Mouse (Mus musculus): ENCODE measurements around the gene 1700010B08Rik. TPM values are rescaled to one million over a fixed set of nuclear protein-coding genes. Genes with fewer than 3 reads are reported as not detected.

1700010B08Rik gene
- total and polyA plus RNA-seq, 2 experiments from 2014 or later, result not detected

GRCm38 (mm10) chr2:173712656-173713055 is 6.6 kb upstream of the 1700010B08Rik start:
- no peak overlapping the region for H3K4me2 ChIP-seq (ENCODE audit: low read depth, low read length, poor library complexity, severe bottlenecking)
- H3K9ac ChIP-seq (replicated peaks; ENCODE audit: low read length, poor library complexity, severe bottlenecking), result no peak overlapping the region
- no peaks in the 10 kb centered on the region for H3K4me1 ChIP-seq (ENCODE audit: insufficient read depth, low read length)
- no peak for DNase-seq (ENCODE audit: low spot score)
- H3K36me3 ChIP-seq (ENCODE audit: insufficient read depth, low read length), result no peaks in the 10 kb centered on the region
- no peak for TF ChIP-seq CTCF (IDR thresholded peaks at IDR 0.05)
- ATAC-seq (ENCODE audit: low FRiP score), result no peak
- H3K27me3 ChIP-seq (ENCODE audit: insufficient read depth, low read length), result no peaks in the 10 kb centered on the region
- H3K4me3 ChIP-seq (ENCODE audit: low read depth, low read length), result no peak overlapping the region
- WGBS, result 58% methylated on average over 10 of the region's 10 CpGs
- H3K9me3 ChIP-seq (ENCODE audit: low read length), result no peaks in the 10 kb centered on the region
- no peak overlapping the region for H3K27ac ChIP-seq (ENCODE audit: low read depth, low read length)

GRCm38 (mm10) chr2:173713241-173713640 is 6.0 kb upstream of the 1700010B08Rik start:
- Histone ChIP-seq H3K4me2 (ENCODE audit: low read depth, low read length, poor library complexity, severe bottlenecking) (no peak overlapping the region), H3K4me1 (ENCODE audit: insufficient read depth, low read length) (no peaks in the 10 kb centered on the region), H3K27ac (ENCODE audit: low read depth, low read length) (no peak overlapping the region), H3K36me3 (ENCODE audit: insufficient read depth, low read length) (no peaks in the 10 kb centered on the region), H3K9ac (replicated peaks; ENCODE audit: low read length, poor library complexity, severe bottlenecking) (no peak overlapping the region), H3K4me3 (ENCODE audit: low read depth, low read length) (no peak overlapping the region), H3K27me3 (ENCODE audit: insufficient read depth, low read length) (no peaks in the 10 kb centered on the region), H3K9me3 (ENCODE audit: low read length) (no peaks in the 10 kb centered on the region)
- ATAC-seq (ENCODE audit: low FRiP score) (no peak), DNase-seq (ENCODE audit: low spot score) (no peak)
- no peak for TF ChIP-seq CTCF (IDR thresholded peaks at IDR 0.05)
- WGBS, result 89% methylated on average over 4 of the region's 4 CpGs

GRCm38 (mm10) chr2:173714620-173715218 is 4.5 kb upstream of the 1700010B08Rik start:
- H3K27me3 ChIP-seq (ENCODE audit: insufficient read depth, low read length), result no peaks in the 10 kb centered on the region
- WGBS, result 50% methylated on average over 8 of the region's 8 CpGs
- H3K4me1 ChIP-seq (ENCODE audit: insufficient read depth, low read length), result no peaks in the 10 kb centered on the region
- no peak overlapping the region for H3K4me3 ChIP-seq (ENCODE audit: low read depth, low read length)
- no peak for DNase-seq (ENCODE audit: low spot score)
- no peak for TF ChIP-seq CTCF (IDR thresholded peaks at IDR 0.05)
- no peaks in the 10 kb centered on the region for H3K9me3 ChIP-seq (ENCODE audit: low read length)
- no peak overlapping the region for H3K4me2 ChIP-seq (ENCODE audit: low read depth, low read length, poor library complexity, severe bottlenecking)
- H3K9ac ChIP-seq (replicated peaks; ENCODE audit: low read length, poor library complexity, severe bottlenecking), result no peak overlapping the region
- no peak overlapping the region for H3K27ac ChIP-seq (ENCODE audit: low read depth, low read length)
- no peak for ATAC-seq (ENCODE audit: low FRiP score)
- no peaks in the 10 kb centered on the region for H3K36me3 ChIP-seq (ENCODE audit: insufficient read depth, low read length)

GRCm38 (mm10) chr2:173716966-173717365 is 2.2 kb upstream of the 1700010B08Rik start:
- ATAC-seq (ENCODE audit: low FRiP score) (no peak), DNase-seq (ENCODE audit: low spot score) (no peak)
- Histone ChIP-seq H3K4me2 (ENCODE audit: low read depth, low read length, poor library complexity, severe bottlenecking) (no peak overlapping the region), H3K36me3 (ENCODE audit: insufficient read depth, low read length) (no peaks in the 10 kb centered on the region), H3K4me3 (ENCODE audit: low read depth, low read length) (no peak overlapping the region), H3K9ac (replicated peaks; ENCODE audit: low read length, poor library complexity, severe bottlenecking) (no peak overlapping the region), H3K9me3 (ENCODE audit: low read length) (no peaks in the 10 kb centered on the region), H3K27me3 (ENCODE audit: insufficient read depth, low read length) (no peaks in the 10 kb centered on the region), H3K27ac (ENCODE audit: low read depth, low read length) (no peak overlapping the region), H3K4me1 (ENCODE audit: insufficient read depth, low read length) (no peaks in the 10 kb centered on the region)
- WGBS, result 73% methylated on average over 5 of the region's 5 CpGs
- no peak for TF ChIP-seq CTCF (IDR thresholded peaks at IDR 0.05)

- Histone ChIP-seq H3K4me3 (ENCODE audit: low read depth, low read length) (no peak overlapping the region), H3K9me3 (ENCODE audit: low read length) (no peaks in the 10 kb centered on the region), H3K9ac (replicated peaks; ENCODE audit: low read length, poor library complexity, severe bottlenecking) (no peak overlapping the region), H3K27me3 (ENCODE audit: insufficient read depth, low read length) (no peaks in the 10 kb centered on the region), H3K36me3 (ENCODE audit: insufficient read depth, low read length) (no peaks in the 10 kb centered on the region), H3K27ac (ENCODE audit: low read depth, low read length) (no peak overlapping the region), H3K4me1 (ENCODE audit: insufficient read depth, low read length) (no peaks in the 10 kb centered on the region), H3K4me2 (ENCODE audit: low read depth, low read length, poor library complexity, severe bottlenecking) (no peak overlapping the region)
- DNase-seq (ENCODE audit: low spot score) (no peak), ATAC-seq (ENCODE audit: low FRiP score) (no peak)
- no peak for TF ChIP-seq CTCF (IDR thresholded peaks at IDR 0.05)
- WGBS, result 77% methylated on average over 11 of the region's 11 CpGs
Measured at GRCm38 (mm10) chr2:173722251-173722857, 3.1 kb downstream of the 1700010B08Rik start.

- no peaks in the 10 kb centered on the region for H3K9me3 ChIP-seq (ENCODE audit: low read length)
- H3K36me3 ChIP-seq (ENCODE audit: insufficient read depth, low read length), result no peaks in the 10 kb centered on the region
- no peak overlapping the region for H3K4me2 ChIP-seq (ENCODE audit: low read depth, low read length, poor library complexity, severe bottlenecking)
- no peak overlapping the region for H3K9ac ChIP-seq (replicated peaks; ENCODE audit: low read length, poor library complexity, severe bottlenecking)
- DNase-seq (ENCODE audit: low spot score) (no peak), ATAC-seq (ENCODE audit: low FRiP score) (no peak)
- no peak for TF ChIP-seq CTCF (IDR thresholded peaks at IDR 0.05)
- WGBS, result 53% methylated on average over 14 of the region's 14 CpGs
- no peaks in the 10 kb centered on the region for H3K4me1 ChIP-seq (ENCODE audit: insufficient read depth, low read length)
- H3K27ac ChIP-seq (ENCODE audit: low read depth, low read length), result no peak overlapping the region
- no peak overlapping the region for H3K4me3 ChIP-seq (ENCODE audit: low read depth, low read length)
- no peaks in the 10 kb centered on the region for H3K27me3 ChIP-seq (ENCODE audit: insufficient read depth, low read length)
Measured at GRCm38 (mm10) chr2:173724382-173724781, 5.2 kb downstream of the 1700010B08Rik start.

Data from midbrain, postnatal 0 days (tissue).